Mouse (Mus musculus) MEL-GATA-1-ER (cell line): ENCODE data around the gene Me3.
A peak's percentile ranks its signal among the peaks of the same experiment; 100 is the strongest.

ENCODE experiments used
- DNase-seq: peaks from one replicate; pipeline ENCODE4 v3.0.0-alpha.2; 2012; ENCODE audit warnings: low read depth; ENCODE audit errors: extremely low read depth

The Me3 gene

GRCm38 (mm10) chr7:89891856-89892255, 259.7 kb downstream of the Me3 start:
- DNase-seq, result peak; percentile 6

- DNase-seq, result no peak
These were observed 270.8 kb downstream of the Me3 start for GRCm38 (mm10) chr7:89903007-89903406.

- DNase-seq, result no peak
These were observed 271.5 kb downstream of the Me3 start, which contains the start of gene Ccdc81 for GRCm38 (mm10) chr7:89903442-89904343. Gene Ccdc81 (minus strand): TSS chr7:89903629.
